Mouse (Mus musculus) stomach, embryonic 16.5 days (tissue): ENCODE data around the gene Slc5a10. TPM values are rescaled to one million over a fixed set of nuclear protein-coding genes. Genes with fewer than 3 reads are reported as not detected.

Source experiments
- ATAC-seq: fragments of 200-750 bp; cut with Nextera tagmentation; 2 replicates; pipeline ENCODE4 v1.8.0; 2017; ENCODE audit warnings: moderate number of reproducible peaks, moderate TSS enrichment; ENCODE audit not compliant: insufficient read depth, low FRiP score
- H3K27ac ChIP-seq: fragments of 300-500 bp; sonication (generic); 2 replicates; pipeline ENCODE4 v1.5.1; 2014; ENCODE audit warnings: low read length
- H3K27me3 ChIP-seq: fragments of 300-500 bp; sonication (generic); 2 replicates; pipeline ENCODE4 v1.6.1; 2014; ENCODE audit warnings: low read length, control low read depth, mixed read lengths; ENCODE audit not compliant: control insufficient read depth, insufficient read depth
- H3K36me3 ChIP-seq: fragments of 300-500 bp; sonication (generic); 2 replicates; pipeline ENCODE4 v1.6.1; 2014; ENCODE audit warnings: low read length; ENCODE audit not compliant: control insufficient read depth, insufficient read depth
- H3K4me1 ChIP-seq: fragments of 300-500 bp; sonication (generic); 2 replicates; pipeline ENCODE4 v1.6.1; 2014; ENCODE audit warnings: low read length, control low read depth, mixed read lengths; ENCODE audit not compliant: control insufficient read depth, insufficient read depth
- H3K4me2 ChIP-seq: fragments of 300-500 bp; sonication (generic); 2 replicates; pipeline ENCODE4 v1.6.1; 2014; ENCODE audit warnings: low read depth, low read length, mixed read lengths
- H3K4me3 ChIP-seq: fragments of 300-500 bp; sonication (generic); replicated peaks from 2 replicates; pipeline ENCODE4 v1.5.1; 2014; ENCODE audit warnings: mild to moderate bottlenecking, low read length
- H3K9ac ChIP-seq: fragments of 300-500 bp; sonication (generic); 2 replicates; pipeline ENCODE4 v1.6.1; 2014; ENCODE audit warnings: low read length
- H3K9me3 ChIP-seq: fragments of 300-500 bp; sonication (generic); replicated peaks from 2 replicates; pipeline ENCODE4 v1.6.1; 2016; ENCODE audit warnings: low read length, control low read depth; ENCODE audit not compliant: control insufficient read depth
- WGBS: fragments of 180-500 bp; shearing (Covaris S2); extraction: QIAGEN DNeasy Blood & Tissue Kit; methylation state at CpG from one replicate; pipeline ENCODE4 v1.1.7; 2014; 5-methylcytosine and 5-hydroxymethylcytosine counted together
- polyA plus RNA-seq: library from polyadenylated mRNA; unstranded; fragments of >200 nt; fragmentation: Nextera tagmentation; extraction: Ambion mirVana; gene quantifications from 2 replicates; pipeline ENCODE4 v1.2.1, GENCODE M21; 2015

Gene Slc5a10
- polyA plus RNA-seq, 1 experiment from 2014 or later = not detected

GRCm38 (mm10) chr11:61714346-61715117, 6.1 kb downstream of the Slc5a10 start:
- Histone ChIP-seq H3K4me3 (no peak overlapping the region), H3K9me3 (no peaks in the 10 kb centered on the region), H3K36me3 (no peaks in the 10 kb centered on the region), H3K9ac (no peak overlapping the region), H3K4me2 (no peak overlapping the region), H3K4me1 (no peaks in the 10 kb centered on the region), H3K27ac (no peak overlapping the region), H3K27me3 (no peaks in the 10 kb centered on the region; the same call in 1 of the 2 replicates)
- WGBS = 50% methylated on average over 11 of the region's 11 CpGs
- ATAC-seq = peak; percentile 67

- H3K36me3 ChIP-seq = no peaks in the 10 kb centered on the region
- ATAC-seq = no peak
- no peak overlapping the region for H3K4me2 ChIP-seq
- H3K4me3 ChIP-seq = no peak overlapping the region
- no peaks in the 10 kb centered on the region for H3K9me3 ChIP-seq
- H3K9ac ChIP-seq = no peak overlapping the region
- 60% methylated on average over 15 of the region's 15 CpGs for WGBS
- H3K27me3 ChIP-seq = no peaks in the 10 kb centered on the region; the same call in 1 of the 2 replicates
- no peak overlapping the region for H3K27ac ChIP-seq
- H3K4me1 ChIP-seq = no peaks in the 10 kb centered on the region
These were observed 7.3 kb downstream of the Slc5a10 start for GRCm38 (mm10) chr11:61713157-61713855.

DNA sequence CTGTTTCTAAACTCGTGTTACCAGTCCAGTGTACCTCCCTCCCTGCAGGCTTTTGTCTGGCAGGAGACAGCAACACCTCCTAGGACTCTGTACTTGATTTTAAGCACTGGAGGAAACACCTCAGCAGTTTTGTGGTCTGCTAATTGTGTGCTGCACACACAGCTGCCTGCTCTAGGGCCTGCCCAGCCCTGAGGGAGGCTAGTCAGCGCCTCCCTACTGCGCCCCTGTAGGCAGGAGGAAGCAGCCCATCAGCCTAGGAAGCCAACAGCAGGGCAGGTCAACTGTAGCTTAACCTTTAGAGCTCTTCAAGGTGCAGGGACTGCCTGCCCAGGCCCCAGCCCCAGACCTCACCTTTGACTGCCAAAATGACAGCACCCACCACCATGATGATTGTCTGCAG, 11.7 kb downstream of the Slc5a10 start:
- Histone ChIP-seq H3K9ac (no peak overlapping the region), H3K27me3 (no peaks in the 10 kb centered on the region), H3K27ac (peak overlapping the region; percentile 22; the same call in 1 of the 2 replicates), H3K4me3 (no peak overlapping the region), H3K36me3 (no peaks in the 10 kb centered on the region), H3K4me1 (no peaks in the 10 kb centered on the region), H3K9me3 (no peaks in the 10 kb centered on the region), H3K4me2 (no peak overlapping the region)
- ATAC-seq = no peak
- 63% methylated on average over 3 of the region's 3 CpGs for WGBS

GRCm38 (mm10) chr11:61706232-61706631, 14.4 kb downstream of the Slc5a10 start:
- no peak overlapping the region for H3K27ac ChIP-seq
- no peaks in the 10 kb centered on the region for H3K27me3 ChIP-seq
- H3K4me2 ChIP-seq = no peak overlapping the region
- no peak overlapping the region for H3K4me3 ChIP-seq
- H3K9me3 ChIP-seq = no peaks in the 10 kb centered on the region
- no peak overlapping the region for H3K9ac ChIP-seq
- H3K4me1 ChIP-seq = no peaks in the 10 kb centered on the region
- 54% methylated on average over 4 of the region's 4 CpGs for WGBS
- ATAC-seq = no peak
- H3K36me3 ChIP-seq = no peaks in the 10 kb centered on the region

- H3K27ac ChIP-seq = no peak overlapping the region
- no peaks in the 10 kb centered on the region for H3K4me1 ChIP-seq
- no peaks in the 10 kb centered on the region for H3K9me3 ChIP-seq
- 89% methylated on average over 2 of the region's 2 CpGs for WGBS
- H3K9ac ChIP-seq = no peak overlapping the region
- H3K36me3 ChIP-seq = no peaks in the 10 kb centered on the region
- no peak overlapping the region for H3K4me3 ChIP-seq
- no peaks in the 10 kb centered on the region for H3K27me3 ChIP-seq
- H3K4me2 ChIP-seq = no peak overlapping the region
- no peak for ATAC-seq
These were observed 15.0 kb downstream of the Slc5a10 start for GRCm38 (mm10) chr11:61705581-61705980.

DNA sequence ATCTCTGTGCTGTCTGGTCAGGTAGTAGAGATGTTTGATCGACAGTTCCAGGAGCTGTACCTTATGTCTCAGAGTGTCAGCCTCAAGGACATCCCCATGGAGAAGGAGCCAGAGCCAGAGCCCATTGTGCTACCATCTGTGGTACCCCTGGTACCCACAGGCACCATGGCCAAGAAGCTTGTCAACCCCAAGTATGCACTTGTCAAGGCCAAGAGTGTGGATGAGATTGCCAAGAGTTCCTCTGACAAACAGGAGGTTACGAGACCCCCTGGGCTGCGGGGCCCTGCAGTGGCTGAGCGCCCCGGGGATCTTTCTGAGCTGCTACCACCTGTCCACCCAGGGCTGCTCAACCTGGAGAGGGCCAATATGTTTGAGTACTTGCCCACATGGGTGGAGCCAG, 18.1 kb downstream of the Slc5a10 start:
- Histone ChIP-seq H3K36me3 (no peaks in the 10 kb centered on the region), H3K27ac (no peak overlapping the region), H3K4me2 (no peak overlapping the region), H3K9me3 (no peaks in the 10 kb centered on the region), H3K9ac (no peak overlapping the region), H3K4me3 (no peak overlapping the region), H3K4me1 (peaks cover 5% of the 10 kb centered on the region; the same call in 1 of the 2 replicates), H3K27me3 (no peaks in the 10 kb centered on the region)
- WGBS = 95% methylated on average over 5 of the region's 5 CpGs
- no peak for ATAC-seq

GRCm38 (mm10) chr11:61701696-61702095, 18.9 kb downstream of the Slc5a10 start:
- no peaks in the 10 kb centered on the region for H3K9me3 ChIP-seq
- no peak overlapping the region for H3K9ac ChIP-seq
- peaks cover 5% of the 10 kb centered on the region; the same call in 1 of the 2 replicates for H3K4me1 ChIP-seq
- no peak overlapping the region for H3K4me2 ChIP-seq
- no peak overlapping the region for H3K27ac ChIP-seq
- H3K4me3 ChIP-seq = no peak overlapping the region
- H3K27me3 ChIP-seq = no peaks in the 10 kb centered on the region
- ATAC-seq = no peak
- 66% methylated on average over 5 of the region's 5 CpGs for WGBS
- H3K36me3 ChIP-seq = no peaks in the 10 kb centered on the region

GRCm38 (mm10) chr11:61699933-61700332, 20.7 kb downstream of the Slc5a10 start:
- no peaks in the 10 kb centered on the region for H3K36me3 ChIP-seq
- WGBS = 63% methylated on average over 4 of the region's 4 CpGs
- no peak overlapping the region for H3K9ac ChIP-seq
- peaks cover 5% of the 10 kb centered on the region; the same call in 1 of the 2 replicates for H3K4me1 ChIP-seq
- no peaks in the 10 kb centered on the region for H3K27me3 ChIP-seq
- no peak overlapping the region for H3K4me3 ChIP-seq
- ATAC-seq = peak; percentile 65; the same call in 1 of the 2 replicates
- H3K9me3 ChIP-seq = no peaks in the 10 kb centered on the region
- H3K27ac ChIP-seq = peak overlapping the region; percentile 47
- no peak overlapping the region for H3K4me2 ChIP-seq

- no peaks in the 10 kb centered on the region for H3K36me3 ChIP-seq
- no peaks in the 10 kb centered on the region for H3K9me3 ChIP-seq
- H3K27ac ChIP-seq = peak overlapping the region; percentile 47
- peaks cover 5% of the 10 kb centered on the region; the same call in 1 of the 2 replicates for H3K4me1 ChIP-seq
- WGBS = 69% methylated on average over 5 of the region's 5 CpGs
- no peak for ATAC-seq
- H3K4me3 ChIP-seq = no peak overlapping the region
- H3K4me2 ChIP-seq = no peak overlapping the region
- H3K27me3 ChIP-seq = no peaks in the 10 kb centered on the region
- H3K9ac ChIP-seq = no peak overlapping the region
These were observed 21.2 kb downstream of the Slc5a10 start for GRCm38 (mm10) chr11:61699460-61699859.
